Mouse (Mus musculus): ENCODE results near the gene Trim32. TPM values are rescaled to one million over a fixed set of nuclear protein-coding genes. Genes with fewer than 3 reads are reported as not detected.

The Trim32 gene
- total RNA-seq, 2 experiments from 2014 or later: 212 to 244 TPM

DNA sequence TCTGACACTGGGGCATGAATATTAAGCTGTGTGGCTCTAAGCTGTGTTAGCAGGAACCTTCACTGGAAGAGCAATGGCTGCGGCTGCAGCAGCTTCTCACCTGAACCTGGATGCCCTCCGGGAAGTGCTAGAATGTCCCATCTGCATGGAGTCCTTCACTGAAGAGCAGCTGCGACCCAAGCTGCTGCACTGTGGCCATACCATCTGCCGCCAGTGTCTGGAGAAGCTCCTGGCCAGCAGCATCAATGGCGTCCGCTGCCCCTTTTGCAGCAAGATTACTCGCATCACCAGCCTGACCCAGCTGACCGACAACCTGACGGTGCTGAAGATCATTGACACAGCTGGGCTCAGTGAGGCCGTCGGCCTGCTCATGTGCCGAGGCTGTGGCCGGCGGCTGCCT is 8.3 kb downstream of the Trim32 start:
- H3K4me3 ChIP-seq: no peak overlapping the region
- intact Hi-C loops (cut with DNase I): no loop called here
- H3K27ac ChIP-seq: no peak overlapping the region
- no peak for DNase-seq (ENCODE audit: extremely low spot score in 1 of 2, low spot score in 2 of 2)
- TF ChIP-seq CTCF (IDR thresholded peaks at IDR 0.05): no peak

DNA sequence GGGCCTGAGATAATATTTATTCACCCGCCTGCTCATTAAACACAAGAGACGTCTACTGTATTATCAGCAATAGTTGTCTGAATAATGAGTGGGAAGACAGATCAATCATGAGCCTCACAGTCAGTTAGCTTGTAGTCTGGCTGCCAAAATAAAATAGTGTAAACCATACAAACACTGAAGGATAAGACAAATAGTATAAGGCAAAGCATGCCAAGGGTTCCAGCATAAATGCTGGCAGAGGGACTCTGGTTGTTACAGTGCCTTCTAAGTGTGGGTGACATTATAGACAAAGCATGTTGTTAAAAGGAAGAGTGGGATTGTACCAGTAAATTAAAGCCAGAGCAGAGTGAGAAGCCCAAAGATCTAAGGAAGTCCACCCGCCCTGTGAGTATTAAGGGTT is 15.3 kb downstream of the Trim32 start:
- no peak for TF ChIP-seq CTCF (IDR thresholded peaks at IDR 0.05)
- Histone ChIP-seq H3K4me3 (no peak overlapping the region), H3K27ac (no peak overlapping the region)
- no peak for DNase-seq (ENCODE audit: extremely low spot score in 1 of 2, low spot score in 2 of 2)
- intact Hi-C loops (cut with DNase I): no loop called here

DNA sequence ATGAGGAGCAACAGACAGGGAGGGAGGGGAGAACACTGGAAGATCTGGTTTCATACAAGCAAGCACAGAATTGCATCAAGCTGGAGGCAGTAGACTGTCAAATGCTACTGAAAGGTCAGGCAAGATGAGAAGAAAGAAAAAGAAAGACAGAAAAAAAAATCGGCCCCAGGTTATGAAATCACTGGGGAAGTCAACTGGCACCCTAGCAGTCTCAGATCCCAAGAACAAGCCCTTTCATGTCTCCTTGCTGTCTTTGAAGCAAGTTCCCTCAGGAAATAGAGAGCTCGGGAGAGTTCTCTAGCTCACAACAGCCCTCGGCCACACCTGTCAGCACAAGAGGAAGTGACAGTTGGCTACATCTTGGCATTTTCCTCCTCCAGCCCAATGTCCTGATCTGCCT is 33.4 kb downstream of the Trim32 start:
- Histone ChIP-seq H3K4me3 (no peak overlapping the region), H3K27ac (no peak overlapping the region)
- no peak for TF ChIP-seq CTCF (IDR thresholded peaks at IDR 0.05)
- intact Hi-C loops (cut with DNase I): no loop called here
- DNase-seq (ENCODE audit: extremely low spot score in 1 of 2, low spot score in 2 of 2): no peak

DNA sequence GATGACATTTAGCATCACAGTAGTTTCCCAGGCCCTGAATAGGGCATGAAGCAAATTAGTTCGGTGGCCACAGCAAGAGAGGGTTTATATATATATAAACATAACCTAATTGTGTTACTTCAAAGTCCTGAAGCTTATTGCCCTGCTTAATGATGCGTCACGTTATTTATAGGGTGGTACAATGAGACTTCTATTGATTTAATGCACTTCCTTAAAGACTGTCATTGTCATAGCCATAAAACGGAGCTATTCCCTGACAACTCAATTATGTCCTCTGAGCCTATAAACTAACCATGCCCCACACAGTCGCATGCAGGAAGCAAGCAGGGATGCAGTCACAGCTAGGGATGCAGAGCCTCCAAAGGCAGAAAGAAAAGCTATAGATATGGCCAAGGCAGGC is 37.8 kb downstream of the Trim32 start:
- no peak for DNase-seq (ENCODE audit: extremely low spot score in 1 of 2, low spot score in 2 of 2)
- Histone ChIP-seq H3K4me3 (no peak overlapping the region), H3K27ac (no peak overlapping the region)
- no peak for TF ChIP-seq CTCF (IDR thresholded peaks at IDR 0.05)
- intact Hi-C loops (cut with DNase I): no loop called here

DNA sequence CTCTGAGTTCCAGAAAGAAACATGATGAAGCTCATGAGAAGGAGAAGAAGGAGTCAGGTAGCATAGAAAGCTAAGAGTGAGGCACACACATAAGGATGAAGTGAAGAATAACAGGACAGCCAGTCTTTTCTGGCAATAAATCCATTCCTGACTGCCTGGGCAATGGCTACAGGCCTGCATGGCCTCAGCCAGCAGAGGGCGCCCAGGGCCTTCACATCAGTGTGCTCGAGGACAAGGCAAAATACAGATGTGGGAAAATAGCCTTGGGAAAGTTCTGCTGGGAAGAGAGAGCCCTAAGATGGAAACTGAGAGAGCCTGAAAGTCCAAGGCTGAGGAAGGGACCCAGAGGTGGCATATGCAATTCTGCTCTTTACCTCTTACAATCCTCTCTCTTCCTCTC is 49.9 kb downstream of the Trim32 start:
- DNase-seq (ENCODE audit: extremely low spot score in 1 of 2, low spot score in 2 of 2): peak; percentile 81 to 86
- H3K27ac ChIP-seq: no peak overlapping the region
- TF ChIP-seq CTCF (IDR thresholded peaks at IDR 0.05): peak; percentile 98
- no peak overlapping the region for H3K4me3 ChIP-seq
- intact Hi-C loops (cut with DNase I): loop anchor here (2.0 kb wide), 2 partner anchors 136 to 746 kb away; no protein-coding TSS in a partner anchor

DNA sequence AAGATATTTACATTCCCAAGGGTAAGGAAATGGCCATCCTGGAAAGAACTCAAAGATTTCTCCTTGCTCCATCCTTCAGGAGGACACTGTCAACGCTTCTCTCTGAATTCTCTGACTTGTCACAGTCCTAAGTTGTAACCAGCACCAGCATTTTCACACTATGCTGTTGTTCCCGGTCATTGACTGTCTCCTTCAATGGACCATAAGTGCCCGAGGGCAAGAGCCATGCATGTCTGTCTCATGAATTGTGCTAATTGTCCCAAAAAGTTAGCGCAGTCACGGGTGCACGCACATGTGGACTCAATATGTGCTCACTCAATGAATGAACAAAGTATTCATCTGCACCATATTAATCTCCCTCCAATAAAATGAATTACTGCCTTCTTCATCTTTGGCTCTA is 58.4 kb downstream of the Trim32 start:
- no peak for TF ChIP-seq CTCF (IDR thresholded peaks at IDR 0.05)
- intact Hi-C loops (cut with DNase I): no loop called here
- Histone ChIP-seq H3K4me3 (no peak overlapping the region), H3K27ac (no peak overlapping the region)
- no peak for DNase-seq (ENCODE audit: extremely low spot score in 1 of 2, low spot score in 2 of 2)
